Mouse (Mus musculus) myocyte (in vitro differentiated cells): Measurements from ENCODE around the gene Atoh7.

ENCODE experiments used
- E2F4 ChIP-seq: IDR thresholded peaks from one replicate; pipeline ENCODE4 v1.6.1; 2011; ENCODE audit warnings: mild to moderate bottlenecking, control low read depth, moderate library complexity; ENCODE audit not compliant: insufficient read depth
- MAX ChIP-seq: IDR thresholded peaks from one replicate; pipeline ENCODE4 v1.6.1; 2011; ENCODE audit warnings: low read depth, mild to moderate bottlenecking, control low read depth
- MYOD1 ChIP-seq, 3 experiments: IDR thresholded peaks; one replicate each; pipeline ENCODE4 v1.6.1; 2011; ENCODE audit warnings: control low read depth in 2 of 3, low read depth in 2 of 3, mild to moderate bottlenecking in 2 of 3, moderate library complexity in 1 of 3; ENCODE audit not compliant: insufficient read length in 2 of 3, control insufficient read depth in 1 of 3
- POLR2A ChIP-seq: IDR thresholded peaks from one replicate; pipeline ENCODE4 v1.6.1; 2011; ENCODE audit warnings: low read depth, mild to moderate bottlenecking, control low read depth, moderate library complexity; ENCODE audit not compliant: insufficient read length
- SRF ChIP-seq: IDR thresholded peaks from one replicate; pipeline ENCODE4 v1.6.1; 2011; ENCODE audit warnings: low read depth; ENCODE audit not compliant: control insufficient read depth, insufficient read length
- TCF12 ChIP-seq: IDR thresholded peaks from one replicate; pipeline ENCODE4 v1.6.1; 2011; ENCODE audit warnings: mild to moderate bottlenecking, control low read depth; ENCODE audit not compliant: poor library complexity, insufficient read depth, severe bottlenecking

DNA sequence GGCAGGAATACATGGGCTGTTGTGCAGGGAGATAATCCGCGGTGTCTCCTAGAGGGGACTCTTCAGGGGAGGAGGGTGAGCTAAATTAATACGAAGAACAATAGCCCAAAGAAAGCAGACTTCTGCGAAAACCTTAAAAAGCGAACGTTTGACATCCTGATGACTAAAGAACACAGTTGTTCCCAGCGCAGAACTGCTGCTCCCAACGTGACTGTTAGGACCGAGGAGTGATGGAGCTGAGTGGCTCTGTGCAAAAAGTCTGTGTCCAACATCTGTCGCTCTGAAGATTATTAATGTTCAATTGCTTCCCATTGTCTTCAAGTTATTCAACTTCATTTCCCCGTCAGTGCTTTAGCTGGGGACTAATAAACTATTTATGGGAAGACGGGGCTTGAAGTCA lies 1.3 kb upstream of the Atoh7 start:
- TF ChIP-seq POLR2A (no peak), MAX (no peak), MYOD1 (IDR thresholded peaks at IDR 0.05; ENCODE audit: control insufficient read depth in 1 of 3, insufficient read length in 2 of 3, low read depth in 2 of 3) (no peak), E2F4 (no peak), SRF (no peak), TCF12 (no peak)
